Mouse (Mus musculus): ENCODE measurements at regions not wholly inside any gene's neighbourhood (a gene's known extent, or its start where the extent isn't known, plus 50 kb on each side); places are given as distances from the start of the nearest gene placed in this dataset.
"Not testable (repeated sequence)": the region's sequence is repeated elsewhere in the genome, so short reads cannot be mapped to it uniquely, and the experiment has no call there.

- intact Hi-C loops (cut with DNase I): no loop called here
Observed at GRCm38 (mm10) chr10:117451396-117452185, 71.8 kb upstream of the Cpsf6 start.

- intact Hi-C loops (cut with DNase I): no loop called here
Observed at GRCm38 (mm10) chr10:117450631-117451030, 70.8 kb upstream of the Cpsf6 start.

GRCm38 (mm10) chr10:117450240-117450569 is 70.4 kb upstream of the Cpsf6 start:
- intact Hi-C loops (cut with DNase I): no loop called here

GRCm38 (mm10) chr10:117449416-117450239 is 69.8 kb upstream of the Cpsf6 start:
- intact Hi-C loops (cut with DNase I): no loop called here

GRCm38 (mm10) chr10:117448783-117449182 is 69.0 kb upstream of the Cpsf6 start:
- intact Hi-C loops (cut with DNase I): not testable (repeated sequence)

- intact Hi-C loops (cut with DNase I): no loop called here
Observed at GRCm38 (mm10) chr10:117447626-117448025, 67.8 kb upstream of the Cpsf6 start.

GRCm38 (mm10) chr10:117447206-117447605 is 67.4 kb upstream of the Cpsf6 start:
- intact Hi-C loops (cut with DNase I): no loop called here

- intact Hi-C loops (cut with DNase I): no loop called here
Observed at GRCm38 (mm10) chr10:117446776-117447175, 67.0 kb upstream of the Cpsf6 start.

GRCm38 (mm10) chr10:117445801-117446490 is 66.1 kb upstream of the Cpsf6 start:
- intact Hi-C loops (cut with DNase I): no loop called here

- intact Hi-C loops (cut with DNase I): no loop called here
Observed at GRCm38 (mm10) chr10:117445181-117445790, 65.5 kb upstream of the Cpsf6 start.

GRCm38 (mm10) chr10:117444761-117445160 is 64.9 kb upstream of the Cpsf6 start:
- intact Hi-C loops (cut with DNase I): no loop called here

GRCm38 (mm10) chr10:117443426-117444350 is 63.9 kb upstream of the Cpsf6 start:
- intact Hi-C loops (cut with DNase I): no loop called here

GRCm38 (mm10) chr10:117441979-117442803 is 62.4 kb upstream of the Cpsf6 start:
- intact Hi-C loops (cut with DNase I): no loop called here

GRCm38 (mm10) chr10:117441121-117441978 is 61.5 kb upstream of the Cpsf6 start:
- intact Hi-C loops (cut with DNase I): no loop called here

- intact Hi-C loops (cut with DNase I): no loop called here
Observed at GRCm38 (mm10) chr10:117440225-117440976, 60.6 kb upstream of the Cpsf6 start.

GRCm38 (mm10) chr10:117439206-117440110 is 59.6 kb upstream of the Cpsf6 start:
- intact Hi-C loops (cut with DNase I): loop anchor here (5.0 kb wide), 3 partner anchors 77 to 212 kb away; no protein-coding TSS in a partner anchor
